Mouse (Mus musculus) spleen, postnatal 4 days (tissue): ENCODE data around the gene Vamp8.

Experiments used
- DNase-seq, 2 experiments: peaks; one replicate each; pipeline ENCODE4 v3.0.0; 2022; ENCODE audit warnings: low spot score in 2 of 2

Vamp8 gene

GRCm38 (mm10) chr6:72405356-72405755 is 14.9 kb upstream of the Vamp8 start:
- no peak for DNase-seq

- DNase-seq, result peak; percentile 81 to 93
Measured at GRCm38 (mm10) chr6:72401875-72402274, 11.4 kb upstream of the Vamp8 start.

- no peak for DNase-seq
Measured at GRCm38 (mm10) chr6:72399967-72400366, 9.5 kb upstream of the Vamp8 start.

DNA sequence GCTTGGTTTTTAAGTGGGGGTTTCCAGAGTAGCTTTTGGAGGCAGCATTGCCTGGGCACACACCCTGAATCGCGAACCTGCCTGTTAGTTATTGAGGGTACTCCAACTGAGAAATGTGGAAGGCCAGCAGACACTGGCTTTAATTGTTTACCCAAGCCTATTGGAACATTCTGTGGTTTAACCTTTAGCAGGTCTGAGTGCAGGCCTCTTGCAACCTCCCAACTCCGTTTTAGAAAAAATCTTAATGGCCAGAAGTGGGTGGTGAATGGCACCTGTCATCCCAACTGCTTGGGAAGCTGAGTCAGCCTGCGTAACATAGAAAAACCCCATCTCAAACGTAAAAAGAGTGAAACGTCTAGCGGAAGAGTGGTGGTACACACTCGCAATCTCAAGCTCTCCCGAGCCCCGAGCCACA is 6.3 kb upstream of the Vamp8 start:
- no peak for DNase-seq

GRCm38 (mm10) chr6:72392341-72392740 is 1.8 kb upstream of the Vamp8 start:
- no peak for DNase-seq

DNA sequence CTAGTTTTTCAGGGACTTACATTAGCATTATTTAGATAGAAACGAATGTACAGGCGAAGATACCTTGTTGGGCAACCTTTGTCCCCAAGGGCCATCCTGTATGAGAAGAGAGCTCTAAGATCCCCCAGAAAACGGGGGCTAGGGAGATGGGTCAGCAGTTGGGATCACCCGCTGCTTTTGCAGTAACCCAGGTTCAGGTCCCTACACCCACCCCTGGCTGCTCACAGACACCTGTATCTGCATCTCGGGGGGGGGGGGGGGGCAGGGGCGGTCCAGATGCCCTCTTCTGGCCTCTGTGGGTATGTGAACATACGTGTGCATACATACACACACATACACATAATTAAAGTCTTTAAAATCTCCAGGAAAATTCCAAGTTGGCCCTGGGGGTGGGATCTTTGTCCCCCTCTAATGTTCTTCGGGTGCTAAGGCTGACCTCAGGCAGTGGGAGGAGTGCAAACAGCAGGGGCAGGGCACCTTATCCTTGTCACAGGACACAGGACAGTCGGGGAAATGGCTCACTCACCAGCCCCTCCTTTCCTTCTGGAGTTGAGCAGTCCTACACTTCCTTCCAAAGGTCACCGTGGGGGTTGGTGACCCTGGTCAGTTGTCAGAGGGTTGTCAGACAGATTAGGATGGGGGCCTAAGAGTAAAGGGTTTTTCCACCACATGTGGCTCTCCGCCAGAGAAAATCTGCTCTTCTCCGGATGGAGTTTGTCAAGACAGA is 455 bp upstream of the Vamp8 start:
- DNase-seq, result peak; percentile 67 to 79

GRCm38 (mm10) chr6:72389471-72389940 is 997 bp downstream of the Vamp8 start:
- peak in 1 of 2 experiments; percentile 85 for DNase-seq

GRCm38 (mm10) chr6:72388791-72389329 is 1.6 kb downstream of the Vamp8 start:
- DNase-seq, result no peak

GRCm38 (mm10) chr6:72388266-72388665 is 2.2 kb downstream of the Vamp8 start:
- no peak for DNase-seq

DNA sequence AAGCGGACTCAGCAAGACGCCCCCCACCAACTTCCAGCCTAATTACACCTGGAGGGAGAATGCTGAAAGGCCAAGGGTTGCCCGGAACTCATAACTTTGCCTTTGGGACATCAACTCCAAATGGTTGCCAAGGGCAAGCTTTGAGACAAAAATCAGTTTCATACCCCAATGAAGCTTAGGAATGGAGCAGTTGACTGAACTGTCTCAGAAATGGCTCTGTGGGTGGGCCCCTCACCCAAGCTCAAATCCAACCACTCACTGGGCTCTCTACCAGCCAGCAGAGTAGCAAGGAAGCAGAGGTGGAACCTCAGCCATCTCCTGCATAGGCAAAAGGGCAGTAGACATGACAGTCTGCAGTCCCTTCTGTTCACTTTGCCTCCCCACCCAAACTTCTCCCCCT is 2.7 kb downstream of the Vamp8 start:
- no peak for DNase-seq

DNA sequence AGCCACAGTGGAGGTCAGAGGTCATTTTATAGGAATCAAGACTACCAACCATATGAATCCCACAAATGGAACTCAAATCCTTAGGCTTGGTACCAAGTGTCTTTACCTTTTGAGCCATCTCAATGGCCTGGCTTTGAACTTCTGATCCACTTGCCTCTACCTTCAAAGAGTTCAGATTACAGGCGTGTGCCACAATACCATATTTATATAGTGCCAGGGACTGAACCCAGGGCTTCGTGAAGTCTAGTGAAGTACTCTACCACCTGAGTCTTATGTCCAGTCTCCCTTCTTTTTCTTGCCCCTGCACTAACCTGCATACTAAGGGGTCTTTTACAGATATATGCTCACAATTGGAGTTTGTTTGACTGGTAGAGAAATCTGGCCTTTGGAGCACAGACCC is 3.9 kb downstream of the Vamp8 start:
- DNase-seq, result no peak

GRCm38 (mm10) chr6:72385258-72385657 is 5.2 kb downstream of the Vamp8 start:
- no peak for DNase-seq

DNA sequence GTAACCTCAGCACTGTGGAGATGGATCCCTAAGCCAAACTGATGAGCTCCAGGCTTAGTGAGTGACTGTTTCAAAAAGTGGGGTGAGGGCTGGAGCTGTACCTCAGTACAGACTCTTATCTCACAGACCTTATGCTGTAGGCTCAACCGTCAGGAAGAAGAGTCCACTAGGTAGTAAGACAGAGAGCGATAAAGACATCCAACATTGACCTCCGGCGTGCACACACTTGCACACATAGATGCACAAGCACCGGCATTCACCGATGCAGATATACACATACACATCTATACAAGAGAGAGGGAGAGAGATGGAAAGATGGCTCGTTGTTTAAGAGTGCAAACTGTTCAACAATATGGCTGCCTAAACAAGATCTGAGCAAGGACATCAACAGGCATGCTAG is 6.6 kb downstream of the Vamp8 start:
- DNase-seq, result peak in 1 of 2 experiments; percentile 45

- no peak for DNase-seq
Measured at GRCm38 (mm10) chr6:72383142-72383820, 7.2 kb downstream of the Vamp8 start.

GRCm38 (mm10) chr6:72382494-72382893 is 8.0 kb downstream of the Vamp8 start:
- no peak for DNase-seq

DNA sequence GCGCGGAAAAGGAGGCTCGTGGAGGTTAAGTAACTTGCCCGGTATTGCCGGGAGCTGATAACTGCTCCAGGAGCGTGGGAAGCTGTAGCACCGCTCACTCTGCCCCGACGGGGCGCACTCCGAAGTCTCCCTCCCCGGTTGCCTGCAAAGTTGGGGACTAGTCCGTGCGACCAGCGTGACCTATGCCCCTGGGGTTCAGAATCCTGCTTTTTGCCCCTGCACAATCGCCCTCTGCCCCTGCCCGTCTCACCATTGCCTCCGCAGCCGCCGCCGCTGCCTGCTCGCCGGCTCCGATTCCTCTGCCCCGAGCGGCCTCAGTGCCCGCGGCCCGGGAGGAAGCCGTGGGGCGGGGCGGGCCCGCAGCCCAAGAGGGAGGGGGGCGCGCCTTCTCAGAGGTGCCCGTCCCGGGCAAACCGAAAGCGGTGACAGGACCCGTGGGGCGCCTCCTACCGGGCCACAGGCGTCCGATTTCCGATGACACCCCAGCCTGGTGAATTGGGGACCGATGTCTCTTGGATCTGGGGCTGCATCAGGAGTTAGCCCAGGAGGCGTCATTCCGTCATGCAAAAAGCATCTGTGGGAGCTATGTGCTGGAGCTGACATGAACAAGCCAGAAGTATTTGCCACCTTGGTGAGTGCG is 10.3 kb downstream of the Vamp8 start, which contains the start of gene Vamp5:
Gene Vamp5, minus strand, starts transcription at position 338 of the 640 bp plus-strand sequence.
- DNase-seq, result peak; percentile 94 to 97

GRCm38 (mm10) chr6:72379377-72380130 is 10.9 kb downstream of the Vamp8 start:
- DNase-seq, result no peak

DNA sequence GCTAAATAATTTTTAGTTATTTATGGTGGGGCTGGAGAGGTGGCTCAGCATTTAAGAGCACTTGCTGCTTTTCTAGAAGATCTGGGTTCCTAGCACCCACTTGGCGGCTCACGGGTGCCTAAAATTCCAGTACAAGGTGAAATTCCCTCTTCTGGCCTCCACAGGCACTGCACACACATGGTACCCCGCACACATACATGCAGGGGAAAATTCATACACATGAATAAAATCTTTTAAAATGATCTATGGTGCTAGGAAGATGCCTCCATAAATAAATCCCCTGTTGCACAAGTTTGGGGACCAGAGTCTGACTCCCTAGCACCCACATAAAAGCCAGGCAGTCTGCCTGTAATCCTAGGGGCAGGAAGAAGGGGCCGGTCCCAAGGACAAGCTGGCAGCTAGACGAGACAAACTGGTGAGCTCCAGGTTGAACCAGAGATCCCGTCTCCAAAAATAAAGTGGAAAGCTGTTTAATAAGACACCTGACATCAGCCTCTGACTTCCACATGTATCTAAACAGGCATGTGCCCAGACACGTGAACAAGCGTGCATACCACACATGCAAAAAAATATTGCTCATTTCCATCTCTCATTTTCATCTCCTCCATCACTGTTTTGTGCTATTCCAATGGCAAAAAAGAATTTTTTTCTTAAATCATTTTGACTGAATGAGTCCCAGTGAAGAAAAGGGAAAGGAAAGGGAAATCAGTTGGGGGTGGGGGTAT is 11.8 kb downstream of the Vamp8 start:
- no peak for DNase-seq

DNA sequence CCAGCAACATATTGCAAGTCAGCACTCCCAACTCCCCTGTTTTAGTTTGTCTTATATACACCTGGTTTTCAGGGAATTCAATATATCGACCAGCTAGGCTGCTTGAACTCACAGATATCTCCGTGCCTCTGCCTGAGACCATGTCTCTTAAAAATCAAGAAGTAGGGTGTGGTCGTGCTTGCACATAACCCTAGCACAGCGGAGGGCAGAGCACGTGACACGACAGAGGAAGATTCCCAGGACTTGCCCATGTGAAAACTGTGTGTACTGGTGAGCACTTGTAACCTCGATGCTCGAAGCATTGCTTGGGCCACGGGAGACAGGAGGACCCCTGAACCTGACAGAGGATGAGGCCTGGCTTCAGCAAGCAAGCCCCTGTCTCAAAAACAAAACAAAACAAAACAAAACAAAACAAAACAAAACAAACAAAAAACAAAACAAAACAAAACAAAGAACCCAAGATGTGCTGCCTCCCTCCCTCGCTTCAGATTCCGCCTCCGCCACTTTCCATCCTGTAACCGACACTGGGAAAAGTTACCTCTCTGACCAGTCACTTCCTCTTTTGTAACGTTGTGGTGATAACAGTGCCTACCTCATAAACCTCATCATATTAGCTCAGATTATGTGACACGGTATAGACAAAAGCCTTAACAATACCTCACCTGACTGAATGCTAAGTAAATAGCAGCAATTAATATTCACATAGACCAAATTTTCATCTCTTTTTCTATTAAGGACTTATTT is 15.5 kb downstream of the Vamp8 start:
- no peak for DNase-seq

- no peak for DNase-seq
Measured at GRCm38 (mm10) chr6:72374206-72374605, 16.3 kb downstream of the Vamp8 start.
